Mouse (Mus musculus): ENCODE results near the gene E130114P18Rik. TPM values are rescaled to one million over a fixed set of nuclear protein-coding genes. Genes with fewer than 3 reads are reported as not detected.

The E130114P18Rik gene
- polyA plus RNA-seq, 1 experiment from 2014 or later, result 30.7 TPM

GRCm38 (mm10) chr4:97816001-97816400, 38.1 kb upstream of the E130114P18Rik start:
- H3K27ac ChIP-seq (replicated peaks), result no peak overlapping the region
- peaks cover 12% of the 10 kb centered on the region for H3K4me1 ChIP-seq (replicated peaks)
- no peaks in the 10 kb centered on the region for H3K9me3 ChIP-seq
- no peaks in the 10 kb centered on the region for H3K36me3 ChIP-seq
- H3K4me3 ChIP-seq, result no peak overlapping the region
- ATAC-seq (ENCODE audit: low read depth), result no peak
- H3K27me3 ChIP-seq, result no peaks in the 10 kb centered on the region
- no peak overlapping the region for H3K4me2 ChIP-seq
- no peak overlapping the region for H3K9ac ChIP-seq

GRCm38 (mm10) chr4:97814515-97814914, 36.6 kb upstream of the E130114P18Rik start:
- H3K4me1 ChIP-seq (replicated peaks), result peaks cover 23% of the 10 kb centered on the region
- H3K4me3 ChIP-seq, result no peak overlapping the region
- no peak overlapping the region for H3K9ac ChIP-seq
- no peaks in the 10 kb centered on the region for H3K27me3 ChIP-seq
- ATAC-seq (ENCODE audit: low read depth), result no peak
- H3K27ac ChIP-seq (replicated peaks), result no peak overlapping the region
- WGBS, result 87% methylated on average over 7 of the region's 7 CpGs
- no peak overlapping the region for H3K4me2 ChIP-seq
- no peaks in the 10 kb centered on the region for H3K9me3 ChIP-seq
- H3K36me3 ChIP-seq, result no peaks in the 10 kb centered on the region

DNA sequence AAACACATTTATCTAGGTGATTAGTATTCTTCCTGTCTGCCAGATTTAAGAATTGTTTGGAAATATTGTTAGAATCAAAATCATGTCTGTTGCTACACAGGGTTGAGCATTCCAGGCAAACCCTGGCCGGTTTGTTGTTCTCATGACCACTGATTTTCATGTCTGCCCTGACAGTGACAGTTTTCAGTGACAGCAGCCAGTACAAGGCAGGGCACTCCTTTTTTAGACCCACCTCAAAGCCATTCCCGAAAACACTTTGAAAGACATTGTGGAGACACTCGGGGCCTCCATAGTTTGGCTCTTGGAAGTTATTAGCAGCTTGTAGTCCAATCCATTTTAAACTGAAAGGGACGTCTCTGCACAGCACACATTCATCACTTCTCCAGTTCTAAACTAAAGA, 36.1 kb upstream of the E130114P18Rik start:
- H3K27me3 ChIP-seq, result no peaks in the 10 kb centered on the region
- no peaks in the 10 kb centered on the region for H3K36me3 ChIP-seq
- WGBS, result 73% methylated on average over 4 of the region's 4 CpGs
- ATAC-seq (ENCODE audit: low read depth), result no peak
- no peak overlapping the region for H3K27ac ChIP-seq (replicated peaks)
- no peak overlapping the region for H3K4me3 ChIP-seq
- no peak overlapping the region for H3K9ac ChIP-seq
- H3K4me2 ChIP-seq, result no peak overlapping the region
- peaks cover 23% of the 10 kb centered on the region for H3K4me1 ChIP-seq (replicated peaks)
- H3K9me3 ChIP-seq, result no peaks in the 10 kb centered on the region

GRCm38 (mm10) chr4:97813035-97813434, 35.2 kb upstream of the E130114P18Rik start:
- 82% methylated on average over 5 of the region's 5 CpGs for WGBS

GRCm38 (mm10) chr4:97810348-97810939, 32.6 kb upstream of the E130114P18Rik start:
- no peak for ATAC-seq (ENCODE audit: low read depth)
- H3K4me1 ChIP-seq (replicated peaks), result peaks cover 42% of the 10 kb centered on the region
- no peak overlapping the region for H3K4me2 ChIP-seq
- H3K9me3 ChIP-seq, result no peaks in the 10 kb centered on the region
- H3K27ac ChIP-seq (replicated peaks), result 0 out of 2 replicates have a peak overlapping the region, but pooled peaks have one; percentile 23
- H3K27me3 ChIP-seq, result no peaks in the 10 kb centered on the region
- no peak overlapping the region for H3K4me3 ChIP-seq
- WGBS, result 82% methylated on average over 7 of the region's 7 CpGs
- H3K36me3 ChIP-seq, result no peaks in the 10 kb centered on the region
- no peak overlapping the region for H3K9ac ChIP-seq

More at GRCm38 (mm10) chr4:97813035-97813434, 35.2 kb upstream of the E130114P18Rik start:
- H3K36me3 ChIP-seq, result no peaks in the 10 kb centered on the region
- peaks cover 24% of the 10 kb centered on the region for H3K4me1 ChIP-seq (replicated peaks)
- H3K4me3 ChIP-seq, result no peak overlapping the region
- H3K9me3 ChIP-seq, result no peaks in the 10 kb centered on the region
- ATAC-seq (ENCODE audit: low read depth), result no peak
- H3K27me3 ChIP-seq, result no peaks in the 10 kb centered on the region
- H3K4me2 ChIP-seq, result no peak overlapping the region
- no peak overlapping the region for H3K27ac ChIP-seq (replicated peaks)
- no peak overlapping the region for H3K9ac ChIP-seq

GRCm38 (mm10) chr4:97809582-97810295, 31.9 kb upstream of the E130114P18Rik start:
- no peak overlapping the region for H3K27ac ChIP-seq (replicated peaks)
- H3K4me2 ChIP-seq, result no peak overlapping the region
- H3K4me1 ChIP-seq (replicated peaks), result peaks cover 46% of the 10 kb centered on the region
- H3K4me3 ChIP-seq, result no peak overlapping the region
- H3K9ac ChIP-seq, result no peak overlapping the region
- no peaks in the 10 kb centered on the region for H3K9me3 ChIP-seq
- WGBS, result 72% methylated on average over 4 of the region's 4 CpGs
- no peaks in the 10 kb centered on the region for H3K27me3 ChIP-seq
- H3K36me3 ChIP-seq, result no peaks in the 10 kb centered on the region
- no peak for ATAC-seq (ENCODE audit: low read depth)

DNA sequence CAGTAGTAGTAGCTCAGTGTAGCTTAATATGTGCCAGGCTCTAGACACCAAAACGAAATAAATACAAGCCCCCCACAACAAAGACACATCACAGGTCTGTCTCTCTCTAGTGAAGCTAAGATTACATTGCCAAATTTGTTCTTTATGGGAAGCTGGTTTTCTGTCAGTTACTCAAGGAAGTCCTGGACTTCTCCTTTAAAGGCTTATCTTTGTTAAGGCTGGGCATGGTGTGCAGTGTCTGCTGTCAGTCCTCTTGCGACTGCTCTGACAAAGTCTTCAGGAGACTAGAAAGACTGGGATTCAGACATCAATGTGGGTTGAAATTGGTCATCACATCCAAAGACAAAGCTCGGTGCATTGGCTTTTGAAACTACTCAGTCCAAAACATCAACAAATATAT, 31.0 kb upstream of the E130114P18Rik start:
- no peak for ATAC-seq (ENCODE audit: low read depth)
- Histone ChIP-seq H3K27ac (replicated peaks) (no peak overlapping the region), H3K4me2 (no peak overlapping the region), H3K36me3 (no peaks in the 10 kb centered on the region), H3K4me3 (no peak overlapping the region), H3K9me3 (no peaks in the 10 kb centered on the region), H3K27me3 (no peaks in the 10 kb centered on the region), H3K9ac (no peak overlapping the region), H3K4me1 (replicated peaks) (peaks cover 50% of the 10 kb centered on the region)
- 89% methylated on average over 3 of the region's 3 CpGs for WGBS

- Histone ChIP-seq H3K36me3 (0 out of 2 replicates have a peak, but pooled peaks cover 9% of the 10 kb centered on the region), H3K27me3 (no peaks in the 10 kb centered on the region), H3K4me2 (no peak overlapping the region), H3K4me1 (replicated peaks) (peaks cover 55% of the 10 kb centered on the region), H3K9me3 (0 out of 2 replicates have a peak, but pooled peaks cover 3% of the 10 kb centered on the region), H3K9ac (no peak overlapping the region), H3K4me3 (no peak overlapping the region), H3K27ac (replicated peaks) (no peak overlapping the region)
- no peak for ATAC-seq (ENCODE audit: low read depth)
- WGBS, result 78% methylated on average over 2 of the region's 2 CpGs
Measured at GRCm38 (mm10) chr4:97806924-97807323, 29.0 kb upstream of the E130114P18Rik start.

DNA sequence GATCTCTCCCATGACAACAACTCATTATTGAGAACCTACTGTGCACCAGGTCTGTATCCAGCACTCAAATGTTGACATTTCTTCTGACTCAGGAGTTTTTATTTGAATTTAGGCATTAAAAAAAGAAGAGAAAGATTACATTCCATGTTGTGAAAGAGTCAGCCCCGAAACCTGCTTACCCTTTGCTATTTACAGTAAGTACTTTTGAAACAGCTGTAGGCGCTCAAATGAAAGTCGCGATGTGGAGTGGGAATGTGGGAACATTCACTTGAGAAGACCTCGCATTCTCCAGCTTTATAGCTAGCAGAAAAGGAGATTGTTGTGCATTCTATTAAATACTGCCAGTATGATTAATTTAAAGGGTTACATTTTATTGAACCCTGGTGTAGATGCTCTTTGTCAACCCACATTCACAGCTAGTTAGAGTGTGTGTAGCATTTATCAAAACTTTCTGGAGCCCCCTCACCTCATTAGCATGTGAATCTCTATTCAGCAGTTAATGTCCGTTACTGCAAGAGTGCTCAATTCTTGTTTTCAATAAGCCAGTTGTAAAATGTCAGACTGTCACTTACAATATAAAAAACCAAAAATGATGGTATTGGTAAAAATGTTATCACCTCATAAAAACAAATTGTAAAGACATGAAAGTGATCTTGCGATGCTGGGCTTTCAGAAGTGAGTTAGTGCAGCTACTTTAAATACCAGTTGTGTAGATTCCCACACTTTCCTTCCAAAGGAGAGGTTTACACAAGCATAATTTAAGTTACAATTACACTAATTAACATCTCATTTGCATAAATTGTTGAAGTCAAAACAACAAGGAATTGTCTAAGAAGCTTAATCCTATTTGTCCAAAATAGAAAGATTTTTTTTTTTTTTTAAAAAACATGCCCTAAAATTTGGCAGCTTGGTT, 28.3 kb upstream of the E130114P18Rik start:
- Histone ChIP-seq H3K27ac (replicated peaks) (0 out of 2 replicates have a peak overlapping the region, but pooled peaks have one; percentile 20), H3K4me3 (no peak overlapping the region), H3K4me2 (no peak overlapping the region), H3K36me3 (0 out of 2 replicates have a peak, but pooled peaks cover 13% of the 10 kb centered on the region), H3K9ac (no peak overlapping the region), H3K4me1 (replicated peaks) (peaks cover 55% of the 10 kb centered on the region), H3K9me3 (0 out of 2 replicates have a peak, but pooled peaks cover 3% of the 10 kb centered on the region), H3K27me3 (no peaks in the 10 kb centered on the region)
- ATAC-seq (ENCODE audit: low read depth), result peak; percentile 73
- WGBS, result 24% methylated on average over 7 of the region's 7 CpGs

DNA sequence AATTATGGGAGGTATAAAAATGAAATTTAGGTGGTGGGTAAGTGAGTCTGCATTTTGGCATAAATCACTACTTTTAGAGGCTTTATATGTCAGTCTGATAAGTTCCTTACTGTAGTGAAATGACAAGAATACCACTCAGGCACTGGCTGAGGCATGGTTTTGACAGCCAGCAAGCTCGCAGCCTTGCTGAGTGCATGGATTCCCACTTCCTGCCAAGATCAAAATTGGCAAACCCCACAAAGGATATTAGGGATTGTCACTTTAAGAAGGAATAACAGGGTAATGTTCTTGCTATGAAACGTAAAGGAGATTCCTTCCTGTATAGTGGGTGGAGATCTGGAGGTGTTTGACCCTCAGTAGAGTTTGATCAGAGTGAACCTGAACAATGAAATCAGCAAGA, 27.4 kb upstream of the E130114P18Rik start:
- no peak for ATAC-seq (ENCODE audit: low read depth)
- Histone ChIP-seq H3K4me2 (no peak overlapping the region), H3K9me3 (0 out of 2 replicates have a peak, but pooled peaks cover 3% of the 10 kb centered on the region), H3K36me3 (0 out of 2 replicates have a peak, but pooled peaks cover 13% of the 10 kb centered on the region), H3K27ac (replicated peaks) (peak overlapping the region; percentile 52; the same call in 1 of the 2 replicates), H3K4me3 (no peak overlapping the region), H3K9ac (no peak overlapping the region), H3K4me1 (replicated peaks) (peaks cover 51% of the 10 kb centered on the region), H3K27me3 (no peaks in the 10 kb centered on the region)
- 36% methylated on average over 2 of the region's 2 CpGs for WGBS

- Histone ChIP-seq H3K4me2 (no peak overlapping the region), H3K27me3 (no peaks in the 10 kb centered on the region), H3K27ac (replicated peaks) (no peak overlapping the region), H3K9ac (no peak overlapping the region), H3K4me3 (no peak overlapping the region), H3K9me3 (0 out of 2 replicates have a peak, but pooled peaks cover 3% of the 10 kb centered on the region), H3K36me3 (0 out of 2 replicates have a peak, but pooled peaks cover 13% of the 10 kb centered on the region), H3K4me1 (replicated peaks) (peaks cover 45% of the 10 kb centered on the region)
- WGBS, result 52% methylated on average over 5 of the region's 5 CpGs
- no peak for ATAC-seq (ENCODE audit: low read depth)
Measured at GRCm38 (mm10) chr4:97804638-97805037, 26.8 kb upstream of the E130114P18Rik start.

Measured in neural tube, embryonic 13.5 days (tissue).